Comparison of ENCODE assay signal across 21 mouse cellular contexts in genomic region chr4:135661994-135662393, GRCm38 (mm10). TPM values are rescaled to one million over a fixed set of nuclear protein-coding genes. Genes with fewer than 3 reads are reported as not detected.
A peak's percentile ranks its signal among the peaks of the same experiment; 100 is the strongest.
DNase-seq lines count a peak whose midpoint lies in the region; ATAC-seq and TF ChIP-seq lines count a peak whose summit lies in the region.
"Had no signal": no experiment of that assay in that cellular context is flagged by ENCODE, and none has a peak within 500 bp of the region (broad histone marks: within the 10 kb centered on the region; RNA-seq: fewer than 3 reads in every experiment).

No protein-coding gene starts in this region.

- intact Hi-C loops in heart, postnatal 10 days (cut with DNase I): no loop called here

- no peak overlapping the region for H3K4me2 ChIP-seq in myocyte (ENCODE audit: low read depth)
- H3K4me2 ChIP-seq in stomach, embryonic 14.5 days (replicated peaks; ENCODE audit: low read depth, low read length): no peak overlapping the region
- H3K4me2 ChIP-seq in midbrain, embryonic 15.5 days: no peak overlapping the region
- H3K4me2 ChIP-seq: embryonic facial prominence, embryonic 13.5 days; forebrain, embryonic 12.5 days; heart, embryonic 12.5 days; hindbrain, embryonic 12.5 days had no signal

- no peaks in the 10 kb centered on the region for H3K27me3 ChIP-seq in myocyte (ENCODE audit: control insufficient read depth, insufficient read depth, insufficient read length)
- H3K27me3 ChIP-seq in stomach, embryonic 14.5 days (ENCODE audit: control insufficient read depth, insufficient read depth, low read length): no peaks in the 10 kb centered on the region
- H3K27me3 ChIP-seq in thymus, adult 2 months (ENCODE audit: control insufficient read depth, insufficient read depth, low read length): no peaks in the 10 kb centered on the region
- H3K27me3 ChIP-seq in midbrain, embryonic 15.5 days (replicated peaks): 0 out of 2 replicates have a peak, but pooled peaks cover 5% of the 10 kb centered on the region
- H3K27me3 ChIP-seq: embryonic facial prominence, embryonic 13.5 days; heart, embryonic 12.5 days had no signal

- ATAC-seq in stomach, embryonic 14.5 days (ENCODE audit: insufficient number of reproducible peaks, insufficient read depth, low FRiP score, low read depth): no peak
- no peak for ATAC-seq in midbrain, embryonic 15.5 days (replicated peaks)
- no peak for ATAC-seq in megakaryocyte progenitor cell, adult 5-6 weeks (replicated peaks; ENCODE audit: poor library complexity)
- ATAC-seq: forebrain, postnatal 0 days had no signal

- no peak overlapping the region for H3ac ChIP-seq in myocyte (ENCODE audit: control insufficient read depth, insufficient read length)

- no peaks in the 10 kb centered on the region for H3K36me3 ChIP-seq in myocyte (ENCODE audit: control insufficient read depth, insufficient read depth)
- H3K36me3 ChIP-seq in stomach, embryonic 14.5 days (ENCODE audit: control insufficient read depth, insufficient read depth, low read length): no peaks in the 10 kb centered on the region
- no peaks in the 10 kb centered on the region for H3K36me3 ChIP-seq in thymus, adult 2 months (ENCODE audit: control insufficient read depth, insufficient read depth, low read length)
- H3K36me3 ChIP-seq in midbrain, embryonic 15.5 days (replicated peaks): no peaks in the 10 kb centered on the region
- H3K36me3 ChIP-seq: embryonic facial prominence, embryonic 13.5 days; forebrain, embryonic 12.5 days; G1E; heart, embryonic 12.5 days; hindbrain, embryonic 12.5 days had no signal

- DNase-seq in thymus, adult 2 months: peak; percentile 42
- peak; percentile 47 for DNase-seq in thymus, postnatal 25 days
- no peak for DNase-seq in heart, postnatal 10 days
- DNase-seq in embryo, embryonic 11 days: no peak
- DNase-seq: adrenal gland, adult 8-10 months; cerebellum, adult 11 months; cerebellum, adult 8-10 months; cerebellum, postnatal 25 days; forebrain, postnatal 0 days; gastrocnemius, postnatal 14 days; heart, adult 2 months; heart, postnatal 4 days had no signal

- H3K9me3 ChIP-seq in stomach, embryonic 14.5 days (ENCODE audit: control insufficient read depth, low read depth, low read length): no peaks in the 10 kb centered on the region
- no peaks in the 10 kb centered on the region for H3K9me3 ChIP-seq in midbrain, embryonic 15.5 days
- H3K9me3 ChIP-seq: embryonic facial prominence, embryonic 13.5 days; forebrain, embryonic 12.5 days; G1E; heart, embryonic 12.5 days; hindbrain, embryonic 12.5 days had no signal

- H3K4me1 ChIP-seq in stomach, embryonic 14.5 days (ENCODE audit: control insufficient read depth, insufficient read depth, low read length): peaks cover 3% of the 10 kb centered on the region; the same call in 1 of the 2 replicates
- H3K4me1 ChIP-seq in thymus, adult 2 months (replicated peaks; ENCODE audit: control insufficient read depth, insufficient read depth, low read length): peaks cover 37% of the 10 kb centered on the region
- H3K4me1 ChIP-seq in midbrain, embryonic 15.5 days: no peaks in the 10 kb centered on the region
- H3K4me1 ChIP-seq: hindbrain, embryonic 12.5 days had no signal

- H3K27ac ChIP-seq in stomach, embryonic 14.5 days (ENCODE audit: low read length): peak overlapping the region; percentile 52; the same call in 1 of the 2 replicates
- peak overlapping the region; percentile 35; the same call in 1 of the 2 replicates for H3K27ac ChIP-seq in thymus, adult 2 months (ENCODE audit: control insufficient read depth, insufficient read depth, low read length)
- H3K27ac ChIP-seq in midbrain, embryonic 15.5 days: no peak overlapping the region
- H3K27ac ChIP-seq: embryonic facial prominence, embryonic 13.5 days; forebrain, embryonic 12.5 days; heart, adult 2 months; hindbrain, embryonic 12.5 days had no signal

- TF ChIP-seq POLR2A in myocyte (IDR thresholded peaks at IDR 0.05; ENCODE audit: insufficient read length, low read depth): no peak
- no peak for TF ChIP-seq POLR2A in thymus, adult 2 months (IDR thresholded peaks at IDR 0.05; ENCODE audit: control insufficient read depth, extremely low read depth, insufficient read depth, low read length, poor library complexity)

- no peak overlapping the region for H3K9ac ChIP-seq in stomach, embryonic 14.5 days (replicated peaks; ENCODE audit: low read depth, low read length)
- no peak overlapping the region for H3K9ac ChIP-seq in midbrain, embryonic 15.5 days
- H3K9ac ChIP-seq: embryonic facial prominence, embryonic 13.5 days; forebrain, embryonic 12.5 days; forebrain, postnatal 0 days; heart, embryonic 12.5 days; hindbrain, embryonic 12.5 days had no signal

- no peaks in the 10 kb centered on the region for H3K79me2 ChIP-seq in myocyte (ENCODE audit: control insufficient read depth, insufficient read depth)

- 59% methylated on average over 6 of the region's 6 CpGs for WGBS in stomach, embryonic 14.5 days
- 15% methylated on average over 6 of the region's 6 CpGs for WGBS in thymus, adult 2 months
- 83% methylated on average over 6 of the region's 6 CpGs for WGBS in midbrain, embryonic 15.5 days

- no peak overlapping the region for H3K4me3 ChIP-seq in myocyte
- H3K4me3 ChIP-seq in stomach, embryonic 14.5 days (ENCODE audit: low read depth, low read length): no peak overlapping the region
- H3K4me3 ChIP-seq in thymus, adult 2 months (ENCODE audit: control insufficient read depth, insufficient read depth, low read length): no peak overlapping the region
- no peak overlapping the region for H3K4me3 ChIP-seq in midbrain, embryonic 15.5 days
- H3K4me3 ChIP-seq: embryonic facial prominence, embryonic 13.5 days; forebrain, embryonic 12.5 days; heart, adult 2 months; heart, embryonic 12.5 days; hindbrain, embryonic 12.5 days had no signal

- TF ChIP-seq CTCF in thymus, adult 2 months (IDR thresholded peaks at IDR 0.05; ENCODE audit: borderline replicate concordance, control insufficient read depth, extremely low read depth, insufficient read depth, low read length, poor library complexity): no peak

TF ChIP-seq in myocyte, 11 proteins besides CTCF, POLR2A, EP300 and RAD21:
- no peak for TF ChIP-seq TCF3 (IDR thresholded peaks at IDR 0.05; ENCODE audit: insufficient read length, low read depth)
- peak in 2 of 3 experiments; percentile 29 to 71 for TF ChIP-seq MYOD1 (IDR thresholded peaks at IDR 0.05; ENCODE audit: control insufficient read depth in 1 of 3, insufficient read length in 2 of 3, low read depth in 2 of 3)
- no peak for TF ChIP-seq CEBPB (IDR thresholded peaks at IDR 0.05; ENCODE audit: insufficient read depth, poor library complexity, severe bottlenecking)
- TF ChIP-seq MYOG (IDR thresholded peaks at IDR 0.05; ENCODE audit: control insufficient read depth in 1 of 3, insufficient read depth in 1 of 3, insufficient read length in 2 of 3, low read depth in 2 of 3): peak in 2 of 3 experiments; percentile 22 to 86
TF ChIP-seq in myocyte: peak in this region for 2.

RNA-seq across cellular contexts. Expression of gene Ifnlr1, which starts 24.1 kb away (rescaled TPM):
- not detected for polyA plus RNA-seq in myocyte (2012; fragmentation: generic; extraction: Trizol)
- 1.4 and 1.8 TPM in 2 replicates for polyA plus RNA-seq in stomach, embryonic 14.5 days (2014; fragmentation: Nextera tagmentation; extraction: Ambion mirVana)
- polyA plus RNA-seq in thymus, adult 2 months (2012; rRNA removed): 2.0 and 2.5 TPM in 2 replicates
- polyA plus RNA-seq in midbrain, embryonic 15.5 days (2015; fragmentation: Nextera tagmentation; extraction: Ambion mirVana): 0.19 and 0.41 TPM in 2 replicates
- 1 to 10 TPM; 3.4 to 4.1 TPM for total RNA-seq in heart, postnatal 10 days (2021)
- 0.68 and 1.6 TPM in 2 replicates for total RNA-seq in megakaryocyte progenitor cell, adult 5-6 weeks (2015)
- 0.30 and 0.46 TPM in 2 replicates for total RNA-seq in megakaryocyte progenitor cell, adult 5-6 weeks (2017)
- polyA plus RNA-seq: G1E had no signal

Comparison
In these comparisons a context has a peak if more than half of its experiments do, and no peak if none do; other contexts are left out.
1. DNase-seq: peak in thymus, adult 2 months (single experiment) and thymus, postnatal 25 days (single experiment); none in heart, postnatal 10 days (0 of 2) and embryo, embryonic 11 days (single experiment).